Mouse (Mus musculus) hindbrain, postnatal 0 days (tissue): ENCODE results near the gene Ulk4. TPM values are rescaled to one million over a fixed set of nuclear protein-coding genes. Genes with fewer than 3 reads are reported as not detected.

Experiments
- ATAC-seq: fragments of 200-750 bp; cut with Nextera tagmentation; 2 replicates; pipeline ENCODE4 v1.8.0; 2017; ENCODE audit warnings: mild to moderate bottlenecking, moderate TSS enrichment, moderate library complexity
- DNase-seq: peaks from one replicate; pipeline ENCODE4 v3.0.0-alpha.2; 2015; ENCODE audit warnings: low spot score
- H3K27ac ChIP-seq: fragments of 300-500 bp; sonication (generic); 2 replicates; pipeline ENCODE4 v1.5.1; 2014; ENCODE audit warnings: mild to moderate bottlenecking
- H3K27me3 ChIP-seq: fragments of 300-500 bp; sonication (generic); 2 replicates; pipeline ENCODE4 v1.6.1; 2014; ENCODE audit warnings: low read length, mixed read lengths; ENCODE audit not compliant: insufficient read depth
- H3K36me3 ChIP-seq: fragments of 300-500 bp; sonication (generic); 2 replicates; pipeline ENCODE4 v1.6.1; 2014; ENCODE audit warnings: low read length, mixed read lengths; ENCODE audit not compliant: insufficient read depth
- H3K4me1 ChIP-seq: fragments of 300-500 bp; sonication (generic); 2 replicates; pipeline ENCODE4 v1.6.1; 2014; ENCODE audit warnings: antibody characterized with exemption, low read length, mixed read lengths; ENCODE audit not compliant: insufficient read depth
- H3K4me2 ChIP-seq: fragments of 300-500 bp; sonication (generic); 2 replicates; pipeline ENCODE4 v1.6.1; 2014; ENCODE audit warnings: low read depth, mild to moderate bottlenecking, low read length, moderate library complexity, mixed read lengths
- H3K4me3 ChIP-seq: fragments of 300-500 bp; sonication (generic); 2 replicates; pipeline ENCODE4 v1.5.1; 2014; ENCODE audit warnings: low read length
- H3K9ac ChIP-seq: fragments of 300-500 bp; sonication (generic); replicated peaks from 2 replicates; pipeline ENCODE4 v1.6.1; 2014; ENCODE audit warnings: mild to moderate bottlenecking, low read length, moderate library complexity, mixed read lengths
- H3K9me3 ChIP-seq: fragments of 300-500 bp; sonication (generic); 2 replicates; pipeline ENCODE4 v1.6.1; 2016; ENCODE audit warnings: low read length, mixed read lengths
- CTCF ChIP-seq: IDR thresholded peaks from 2 replicates; pipeline ENCODE4 v1.5.1; 2016; ENCODE audit warnings: antibody characterized with exemption, control low read depth, low read depth
- WGBS: fragments of 180-500 bp; shearing (Covaris S2); extraction: QIAGEN DNeasy Blood & Tissue Kit; methylation state at CpG from one replicate; pipeline ENCODE4 v1.1.7; 2014; 5-methylcytosine and 5-hydroxymethylcytosine counted together
- polyA plus RNA-seq: library from polyadenylated mRNA; unstranded; fragments of >200 nt; fragmentation: Nextera tagmentation; extraction: Ambion mirVana; gene quantifications from 2 replicates; pipeline ENCODE4 v1.2.1, GENCODE M21; 2015
- total RNA-seq: library from RNA; depleted of rRNA; stranded (reverse); fragments of >200 nt; gene quantifications from 2 replicates; pipeline ENCODE4 v1.2.3, GENCODE M21; 2014

Gene Ulk4
- total and polyA plus RNA-seq, 2 experiments from 2014 or later, result 20.0 to 76.3 TPM

DNA sequence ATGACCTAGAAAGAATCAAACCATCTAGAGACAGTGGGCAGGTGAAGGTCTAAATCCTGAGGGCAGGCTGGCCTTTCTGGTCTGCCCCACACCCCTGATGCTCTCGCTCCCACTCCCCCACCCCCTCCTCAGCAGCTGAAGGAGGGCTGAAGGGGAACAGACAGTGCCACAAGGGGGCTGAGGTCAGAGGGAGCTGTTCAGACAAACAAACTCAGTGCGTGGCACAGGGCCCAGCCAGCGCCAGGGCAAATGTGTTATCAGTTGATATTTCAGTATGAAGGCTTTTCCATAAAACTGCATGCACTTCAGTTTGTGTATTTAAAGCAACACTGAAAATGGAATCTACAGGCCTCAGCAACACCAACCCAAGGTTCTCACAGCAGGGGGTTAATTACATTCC is 128.4 kb downstream of the Ulk4 start:
- ATAC-seq (no peak), DNase-seq (peak; percentile 46)
- Histone ChIP-seq H3K36me3 (no peaks in the 10 kb centered on the region), H3K4me3 (no peak overlapping the region), H3K9me3 (no peaks in the 10 kb centered on the region), H3K4me1 (0 out of 2 replicates have a peak, but pooled peaks cover 5% of the 10 kb centered on the region), H3K4me2 (no peak overlapping the region), H3K9ac (no peak overlapping the region), H3K27ac (no peak overlapping the region; the same call in 1 of the 2 replicates), H3K27me3 (no peaks in the 10 kb centered on the region)
- WGBS, result 26% methylated on average over 3 of the region's 3 CpGs
- TF ChIP-seq CTCF, result 0 out of 2 replicates have a peak, but pooled peaks have one; percentile 8

DNA sequence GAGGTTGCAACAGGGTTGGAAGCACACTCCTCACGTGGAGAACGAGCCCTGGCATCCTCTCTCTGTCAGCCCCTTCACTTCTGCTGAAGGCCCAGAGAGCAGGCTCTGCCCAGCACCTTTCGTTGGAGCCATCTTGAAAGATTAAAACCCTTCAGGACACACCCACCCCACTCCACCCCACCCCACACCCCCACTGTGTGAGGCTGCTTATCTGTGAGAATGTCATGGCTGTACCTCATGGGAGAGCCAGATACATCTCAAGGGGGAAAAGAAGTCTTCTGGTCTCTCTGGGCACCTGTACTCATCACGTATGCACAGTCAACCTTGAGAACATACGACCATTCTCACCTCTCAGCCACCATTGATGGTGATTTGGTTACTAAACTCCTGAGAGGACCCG is 133.8 kb downstream of the Ulk4 start:
- 87% methylated on average over 6 of the region's 6 CpGs for WGBS

GRCm38 (mm10) chr9:121132549-121132948 is 144.4 kb downstream of the Ulk4 start:
- no peaks in the 10 kb centered on the region for H3K36me3 ChIP-seq
- H3K4me2 ChIP-seq, result no peak overlapping the region
- H3K27me3 ChIP-seq, result no peaks in the 10 kb centered on the region
- ATAC-seq (no peak), DNase-seq (no peak)
- H3K27ac ChIP-seq, result no peak overlapping the region
- no peak overlapping the region for H3K9ac ChIP-seq
- H3K9me3 ChIP-seq, result no peaks in the 10 kb centered on the region
- H3K4me3 ChIP-seq, result no peak overlapping the region
- WGBS, result 70% methylated on average over 6 of the region's 6 CpGs
- no peak for TF ChIP-seq CTCF
- H3K4me1 ChIP-seq, result no peaks in the 10 kb centered on the region

More for the DNA sequence above, 133.8 kb downstream of the Ulk4 start:
- Histone ChIP-seq H3K36me3 (no peaks in the 10 kb centered on the region), H3K27ac (no peak overlapping the region), H3K4me2 (no peak overlapping the region), H3K4me3 (no peak overlapping the region), H3K9me3 (no peaks in the 10 kb centered on the region), H3K9ac (no peak overlapping the region), H3K4me1 (no peaks in the 10 kb centered on the region), H3K27me3 (no peaks in the 10 kb centered on the region)
- no peak for DNase-seq
- no peak for ATAC-seq
- TF ChIP-seq CTCF, result no peak

DNA sequence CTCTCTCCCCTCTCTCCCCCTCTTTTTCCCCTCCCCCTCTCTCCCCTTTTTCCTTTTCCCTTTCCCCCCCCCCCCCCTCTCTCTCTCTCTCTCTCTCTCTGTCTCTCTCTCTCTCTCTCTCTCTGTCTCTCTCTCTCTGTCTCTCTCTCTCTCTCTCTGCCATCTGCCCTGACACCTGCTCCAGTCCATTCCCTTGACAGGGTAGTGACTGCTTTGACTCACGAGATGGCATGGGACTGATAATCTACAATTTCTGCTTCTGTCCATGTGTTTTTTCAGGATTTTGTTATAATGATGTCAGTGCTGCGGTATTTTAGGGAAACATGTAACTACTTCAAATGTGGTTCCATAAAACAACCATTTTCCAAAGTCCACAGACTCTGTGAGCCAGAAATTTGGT is 147.5 kb downstream of the Ulk4 start:
- no peaks in the 10 kb centered on the region for H3K27me3 ChIP-seq
- no peaks in the 10 kb centered on the region for H3K36me3 ChIP-seq
- no peak overlapping the region for H3K27ac ChIP-seq
- WGBS, result 73% methylated on average over 2 of the region's 2 CpGs
- no peak for TF ChIP-seq CTCF
- no peaks in the 10 kb centered on the region for H3K9me3 ChIP-seq
- ATAC-seq, result no peak
- no peak overlapping the region for H3K4me3 ChIP-seq
- H3K4me2 ChIP-seq, result no peak overlapping the region
- H3K9ac ChIP-seq, result no peak overlapping the region
- DNase-seq, result no peak
- H3K4me1 ChIP-seq, result no peaks in the 10 kb centered on the region

DNA sequence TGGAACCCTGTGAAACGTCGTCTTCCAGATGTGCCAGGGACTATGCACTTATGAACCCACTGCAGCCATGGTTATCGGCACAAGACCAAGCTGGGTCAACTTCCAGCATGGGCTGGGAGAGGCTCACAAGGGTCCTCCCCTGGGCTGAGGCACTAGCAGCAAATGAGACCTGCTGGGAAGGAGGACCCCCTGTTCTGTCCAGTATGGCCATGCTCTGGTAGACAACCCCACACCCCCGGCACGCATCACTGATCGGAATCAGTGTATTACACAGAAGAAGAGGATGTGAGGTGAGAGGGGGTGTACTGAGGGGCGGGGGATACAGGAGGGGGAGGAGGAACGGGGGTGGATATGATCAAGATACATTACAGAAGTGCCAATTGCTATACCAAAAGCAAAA is 148.1 kb downstream of the Ulk4 start:
- no peaks in the 10 kb centered on the region for H3K27me3 ChIP-seq
- no peaks in the 10 kb centered on the region for H3K36me3 ChIP-seq
- DNase-seq, result no peak
- H3K9me3 ChIP-seq, result no peaks in the 10 kb centered on the region
- ATAC-seq, result no peak
- no peak overlapping the region for H3K4me2 ChIP-seq
- H3K9ac ChIP-seq, result no peak overlapping the region
- no peak overlapping the region for H3K4me3 ChIP-seq
- TF ChIP-seq CTCF, result no peak
- WGBS, result 88% methylated on average over 8 of the region's 8 CpGs
- H3K4me1 ChIP-seq, result no peaks in the 10 kb centered on the region
- H3K27ac ChIP-seq, result no peak overlapping the region

- no peaks in the 10 kb centered on the region for H3K36me3 ChIP-seq
- WGBS, result 47% methylated on average over 2 of the region's 2 CpGs
- no peak overlapping the region for H3K4me3 ChIP-seq
- no peak for TF ChIP-seq CTCF
- DNase-seq (peak; percentile 80), ATAC-seq (peak; percentile 84)
- no peak overlapping the region for H3K9ac ChIP-seq
- H3K4me1 ChIP-seq, result no peaks in the 10 kb centered on the region
- H3K4me2 ChIP-seq, result no peak overlapping the region
- H3K27ac ChIP-seq, result no peak overlapping the region
- H3K9me3 ChIP-seq, result no peaks in the 10 kb centered on the region
- H3K27me3 ChIP-seq, result no peaks in the 10 kb centered on the region
Measured at GRCm38 (mm10) chr9:121127025-121127424, 150.0 kb downstream of the Ulk4 start.

GRCm38 (mm10) chr9:121124705-121125104 is 152.3 kb downstream of the Ulk4 start:
- H3K27me3 ChIP-seq, result no peaks in the 10 kb centered on the region
- no peaks in the 10 kb centered on the region for H3K4me1 ChIP-seq
- H3K27ac ChIP-seq, result no peak overlapping the region
- 75% methylated on average over 8 of the region's 8 CpGs for WGBS
- H3K36me3 ChIP-seq, result no peaks in the 10 kb centered on the region
- TF ChIP-seq CTCF, result no peak
- no peak overlapping the region for H3K4me2 ChIP-seq
- ATAC-seq (no peak), DNase-seq (no peak)
- H3K9me3 ChIP-seq, result no peaks in the 10 kb centered on the region
- no peak overlapping the region for H3K9ac ChIP-seq
- H3K4me3 ChIP-seq, result no peak overlapping the region
